Mouse (Mus musculus): ENCODE measurements around the gene Bex3. TPM values are rescaled to one million over a fixed set of nuclear protein-coding genes. Genes with fewer than 3 reads are reported as not detected.
A peak's percentile ranks its signal among the peaks of the same experiment; 100 is the strongest.
"Not testable (repeated sequence)": the region's sequence is repeated elsewhere in the genome, so short reads cannot be mapped to it uniquely, and the experiment has no call there.

The Bex3 gene
- polyA plus RNA-seq (2012; rRNA removed) = 5.2 and 8.6 TPM in 2 replicates

DNA sequence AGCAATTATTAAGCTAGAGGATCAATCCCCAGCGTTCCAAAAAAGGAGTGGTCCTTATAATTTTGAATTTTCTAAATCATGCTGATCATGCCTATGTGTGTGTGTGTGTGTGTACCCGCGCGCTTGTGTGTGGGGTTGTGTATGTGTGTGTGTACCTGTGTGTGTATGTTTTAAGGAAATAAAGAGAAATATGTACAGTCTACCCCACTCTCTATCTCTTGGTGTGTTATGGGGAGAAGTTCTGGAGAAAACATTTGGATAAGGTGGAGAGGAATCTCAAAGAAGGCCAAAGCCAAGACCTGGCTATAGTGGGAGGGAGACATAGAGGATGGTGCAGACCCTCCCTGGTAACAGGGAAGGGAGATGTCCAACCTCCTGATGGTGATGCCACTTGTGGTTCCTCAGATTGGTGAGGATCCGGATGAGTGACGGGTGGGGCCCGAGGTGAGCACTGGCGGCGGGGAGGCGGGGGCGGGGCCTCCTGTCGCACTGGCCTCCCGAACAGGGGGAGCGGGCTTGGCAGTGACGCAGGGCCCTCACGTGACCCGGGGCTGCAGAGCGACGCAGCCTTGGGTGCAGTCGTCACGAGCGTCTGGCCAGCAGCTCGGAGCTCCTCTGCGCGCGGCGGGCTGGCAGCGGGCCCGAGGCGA, at the start of gene Bex3:
Gene Bex3, plus strand, starts transcription at position 511 of the 650 bp plus-strand sequence.
- H3K4me1 ChIP-seq (ENCODE audit: control insufficient read depth, insufficient read depth, insufficient read length, low read length); H3K27me3 ChIP-seq (ENCODE audit: control insufficient read depth, insufficient read depth, low read length); H3K27ac ChIP-seq (ENCODE audit: insufficient read depth, low read depth, low read length); H3K36me3 ChIP-seq (ENCODE audit: control insufficient read depth, insufficient read depth, low read length): not testable (repeated sequence)
- peak within 1 kb of the TSS; percentile 48 for H3K4me3 ChIP-seq (ENCODE audit: low read depth, low read length)
- 21% methylated on average over 13 of the region's 30 CpGs for WGBS

GRCm38 (mm10) chrX:136223714-136224113, 46.3 kb upstream of the Bex3 start:
- H3K4me1 ChIP-seq (ENCODE audit: control insufficient read depth, insufficient read depth, insufficient read length, low read length) = no peaks in the 10 kb centered on the region
- no peak overlapping the region for H3K27ac ChIP-seq (ENCODE audit: insufficient read depth, low read depth, low read length)
- no peak overlapping the region for H3K4me3 ChIP-seq (ENCODE audit: low read depth, low read length)
- no peaks in the 10 kb centered on the region for H3K36me3 ChIP-seq (ENCODE audit: control insufficient read depth, insufficient read depth, low read length)
- no peaks in the 10 kb centered on the region for H3K27me3 ChIP-seq (ENCODE audit: control insufficient read depth, insufficient read depth, low read length)
- 65% methylated on average over 6 of the region's 6 CpGs for WGBS
- TF ChIP-seq POLR2A (IDR thresholded peaks at IDR 0.05; ENCODE audit: low read depth, low read length) = no peak
- no peak for TF ChIP-seq CTCF (IDR thresholded peaks at IDR 0.05; ENCODE audit: extremely low read depth, insufficient read length, insufficient replicate concordance, low read depth, low read length)

DNA sequence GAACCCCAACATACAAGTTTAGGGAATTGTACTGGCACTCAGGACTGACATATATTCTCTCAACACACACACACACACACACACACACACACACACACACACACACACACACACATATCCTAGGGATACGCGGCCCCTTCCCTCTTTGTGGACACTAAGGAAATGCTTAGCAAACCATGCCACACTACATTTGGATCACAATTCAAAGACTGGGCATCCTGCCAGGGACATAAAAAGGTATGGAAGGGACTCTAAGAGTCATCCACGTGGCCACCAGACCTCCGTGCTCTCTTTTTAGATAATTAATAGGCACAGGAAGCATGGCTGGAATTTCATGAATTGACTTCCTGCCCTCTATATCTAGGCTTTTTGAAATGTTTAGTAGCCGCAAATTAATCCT, 42.3 kb upstream of the Bex3 start:
- H3K27ac ChIP-seq (ENCODE audit: insufficient read depth, low read depth, low read length) = no peak overlapping the region
- H3K4me1 ChIP-seq (ENCODE audit: control insufficient read depth, insufficient read depth, insufficient read length, low read length) = no peaks in the 10 kb centered on the region
- no peaks in the 10 kb centered on the region for H3K27me3 ChIP-seq (ENCODE audit: control insufficient read depth, insufficient read depth, low read length)
- H3K36me3 ChIP-seq (ENCODE audit: control insufficient read depth, insufficient read depth, low read length) = no peaks in the 10 kb centered on the region
- H3K4me3 ChIP-seq (ENCODE audit: low read depth, low read length) = no peak overlapping the region
- 30% methylated on average over 5 of the region's 5 CpGs for WGBS
- TF ChIP-seq CTCF (IDR thresholded peaks at IDR 0.05; ENCODE audit: extremely low read depth, insufficient read length, insufficient replicate concordance, low read depth, low read length) (no peak), POLR2A (IDR thresholded peaks at IDR 0.05; ENCODE audit: low read depth, low read length) (no peak)

GRCm38 (mm10) chrX:136238118-136238517, 31.9 kb upstream of the Bex3 start:
- Histone ChIP-seq H3K4me3 (ENCODE audit: low read depth, low read length) (no peak overlapping the region), H3K27ac (ENCODE audit: insufficient read depth, low read depth, low read length) (no peak overlapping the region), H3K36me3 (ENCODE audit: control insufficient read depth, insufficient read depth, low read length) (no peaks in the 10 kb centered on the region), H3K4me1 (ENCODE audit: control insufficient read depth, insufficient read depth, insufficient read length, low read length) (no peaks in the 10 kb centered on the region), H3K27me3 (ENCODE audit: control insufficient read depth, insufficient read depth, low read length) (no peaks in the 10 kb centered on the region)
- WGBS = 34% methylated on average over 3 of the region's 3 CpGs
- TF ChIP-seq CTCF (IDR thresholded peaks at IDR 0.05; ENCODE audit: extremely low read depth, insufficient read length, insufficient replicate concordance, low read depth, low read length) (no peak), POLR2A (IDR thresholded peaks at IDR 0.05; ENCODE audit: low read depth, low read length) (no peak)

- no peak overlapping the region for H3K4me3 ChIP-seq (ENCODE audit: low read depth, low read length)
- WGBS = 90% methylated on average over 2 of the region's 2 CpGs
- no peaks in the 10 kb centered on the region for H3K4me1 ChIP-seq (ENCODE audit: control insufficient read depth, insufficient read depth, insufficient read length, low read length)
- H3K36me3 ChIP-seq (ENCODE audit: control insufficient read depth, insufficient read depth, low read length) = no peaks in the 10 kb centered on the region
- no peaks in the 10 kb centered on the region for H3K27me3 ChIP-seq (ENCODE audit: control insufficient read depth, insufficient read depth, low read length)
- TF ChIP-seq CTCF (IDR thresholded peaks at IDR 0.05; ENCODE audit: extremely low read depth, insufficient read length, insufficient replicate concordance, low read depth, low read length) (no peak), POLR2A (IDR thresholded peaks at IDR 0.05; ENCODE audit: low read depth, low read length) (no peak)
- no peak overlapping the region for H3K27ac ChIP-seq (ENCODE audit: insufficient read depth, low read depth, low read length)
These were observed 26.9 kb upstream of the Bex3 start for GRCm38 (mm10) chrX:136243181-136243580.

DNA sequence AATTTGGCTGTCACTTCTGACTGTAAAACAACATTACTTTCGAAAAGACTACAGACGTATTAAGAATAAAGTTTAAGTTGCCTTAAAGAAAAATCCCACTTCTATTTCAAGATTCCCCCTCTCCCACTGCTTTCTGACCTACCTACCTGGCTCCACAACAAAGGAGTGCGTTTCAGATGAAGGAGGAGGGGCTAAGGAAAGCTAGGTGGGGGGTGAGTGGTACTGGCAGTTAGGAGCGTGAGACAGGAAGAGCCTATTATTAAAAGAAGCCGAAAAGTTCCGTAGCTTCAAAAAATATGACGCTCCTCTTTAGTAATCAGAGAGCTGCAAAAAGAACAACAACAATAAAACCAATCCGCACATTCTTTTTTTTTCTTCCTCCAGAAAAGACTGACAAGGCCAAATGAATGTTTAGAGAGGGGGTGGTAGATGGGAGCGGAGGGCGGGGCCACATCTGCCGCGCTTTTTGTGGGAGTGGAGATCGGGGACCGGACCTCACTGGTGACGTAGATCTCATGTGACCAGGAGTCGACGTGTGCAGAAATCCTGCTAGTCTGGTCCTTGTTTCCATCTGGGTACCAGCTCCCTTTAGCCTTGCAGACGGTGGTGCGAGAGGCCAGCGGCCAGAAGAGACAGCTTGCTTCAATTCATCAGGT, 25.4 kb upstream of the Bex3 start, which contains the start of gene Tceal9:
Gene Tceal9, plus strand, starts transcription at position 506 of the 656 bp plus-strand sequence.
- H3K4me1 ChIP-seq (ENCODE audit: control insufficient read depth, insufficient read depth, insufficient read length, low read length) = no peaks in the 10 kb centered on the region
- 17% methylated on average over 20 of the region's 20 CpGs for WGBS
- H3K4me3 ChIP-seq (ENCODE audit: low read depth, low read length) = peak within 1 kb of the TSS; percentile 64
- H3K36me3 ChIP-seq (ENCODE audit: control insufficient read depth, insufficient read depth, low read length) = no peaks in the 10 kb centered on the region
- H3K27me3 ChIP-seq (ENCODE audit: control insufficient read depth, insufficient read depth, low read length) = no peaks in the 10 kb centered on the region
- peak within 1 kb of the TSS; percentile 17 for H3K27ac ChIP-seq (ENCODE audit: insufficient read depth, low read depth, low read length)
- TF ChIP-seq CTCF (IDR thresholded peaks at IDR 0.05; ENCODE audit: extremely low read depth, insufficient read length, insufficient replicate concordance, low read depth, low read length) (no peak), POLR2A (IDR thresholded peaks at IDR 0.05; ENCODE audit: low read depth, low read length) (0 out of 2 replicates have a peak, but pooled peaks have one; percentile 21)

GRCm38 (mm10) chrX:136245521-136246071, 24.5 kb upstream of the Bex3 start:
- Histone ChIP-seq H3K27me3 (ENCODE audit: control insufficient read depth, insufficient read depth, low read length) (no peaks in the 10 kb centered on the region), H3K36me3 (ENCODE audit: control insufficient read depth, insufficient read depth, low read length) (no peaks in the 10 kb centered on the region), H3K4me3 (ENCODE audit: low read depth, low read length) (peak overlapping the region; percentile 64), H3K27ac (ENCODE audit: insufficient read depth, low read depth, low read length) (peak overlapping the region; percentile 17), H3K4me1 (ENCODE audit: control insufficient read depth, insufficient read depth, insufficient read length, low read length) (no peaks in the 10 kb centered on the region)
- TF ChIP-seq CTCF (IDR thresholded peaks at IDR 0.05; ENCODE audit: extremely low read depth, insufficient read length, insufficient replicate concordance, low read depth, low read length) (no peak), POLR2A (IDR thresholded peaks at IDR 0.05; ENCODE audit: low read depth, low read length) (no peak)
- WGBS = 16% methylated on average over 15 of the region's 15 CpGs

Data from small intestine, adult 2 months (tissue).